Mouse (Mus musculus) lung, adult 2 months (tissue): ENCODE measurements around the gene N4bp2l1.

Experiments
- CTCF ChIP-seq: fragments of 200-500 bp; IDR thresholded peaks from 2 replicates; pipeline ENCODE4 v1.5.1; 2011; ENCODE audit warnings: mild to moderate bottlenecking, low read length, control low read depth; ENCODE audit not compliant: insufficient read depth
- POLR2A ChIP-seq: fragments of 200-500 bp; IDR thresholded peaks from 2 replicates; pipeline ENCODE4 v1.6.1; 2011; ENCODE audit warnings: low read depth, mild to moderate bottlenecking, control low read depth, low read length, borderline replicate concordance; ENCODE audit errors: extremely low read depth

GRCm38 (mm10) chr5:150621592-150621991 lies 24.6 kb upstream of the N4bp2l1 start:
- TF ChIP-seq CTCF, result no peak
- no peak for TF ChIP-seq POLR2A
